Mouse (Mus musculus) C2C12 (cell line): ENCODE data around the gene Tnni2. TPM values are rescaled to one million over a fixed set of nuclear protein-coding genes. Genes with fewer than 3 reads are reported as not detected.
A peak's percentile ranks its signal among the peaks of the same experiment; 100 is the strongest.

Source experiments
- H3K27me3 ChIP-seq: one replicate; pipeline ENCODE4 v1.6.1; 2011; ENCODE audit not compliant: control insufficient read depth, insufficient read depth, insufficient read length
- H3K36me3 ChIP-seq: one replicate; pipeline ENCODE4 v1.6.1; 2011; ENCODE audit not compliant: control insufficient read depth, insufficient read depth
- H3K4me3 ChIP-seq: one replicate; pipeline ENCODE4 v1.5.1; 2011; ENCODE audit warnings: mild to moderate bottlenecking, control low read depth; ENCODE audit not compliant: poor library complexity, insufficient read depth, severe bottlenecking
- H3K79me2 ChIP-seq: one replicate; pipeline ENCODE4 v1.6.1; 2011; ENCODE audit not compliant: control insufficient read depth, insufficient read depth
- H3K79me3 ChIP-seq: one replicate; pipeline ENCODE4 v1.6.1; 2011; ENCODE audit warnings: low read depth, control low read depth
- H3ac ChIP-seq: one replicate; pipeline ENCODE3; 2011; ENCODE audit warnings: low read depth; ENCODE audit not compliant: control insufficient read depth, insufficient read length
- CEBPB ChIP-seq: IDR thresholded peaks from one replicate; pipeline ENCODE4 v1.6.1; 2011; ENCODE audit warnings: low read depth, mild to moderate bottlenecking, control low read depth, moderate library complexity
- CTCF ChIP-seq: IDR thresholded peaks from one replicate; pipeline ENCODE4 v1.5.1; 2011; ENCODE audit not compliant: control insufficient read depth, insufficient read depth, insufficient read length
- FOSL1 ChIP-seq: IDR thresholded peaks from one replicate; pipeline ENCODE4 v1.8.0; 2011; ENCODE audit warnings: mild to moderate bottlenecking, low read length; ENCODE audit not compliant: poor library complexity, insufficient read depth, severe bottlenecking
- MAX ChIP-seq: IDR thresholded peaks from one replicate; pipeline ENCODE4 v1.6.1; 2011; ENCODE audit warnings: mild to moderate bottlenecking, control low read depth
- MYOD1 ChIP-seq: IDR thresholded peaks from one replicate; pipeline ENCODE4 v1.6.1; 2011; ENCODE audit warnings: low read depth; ENCODE audit not compliant: control insufficient read depth, insufficient read length
- MYOG ChIP-seq: IDR thresholded peaks from one replicate; pipeline ENCODE4 v1.6.1; 2011; ENCODE audit not compliant: control insufficient read depth, insufficient read length; ENCODE audit errors: extremely low read depth
- USF1 ChIP-seq: IDR thresholded peaks from one replicate; pipeline ENCODE4 v1.6.1; 2011; ENCODE audit warnings: low read depth, mild to moderate bottlenecking, control low read depth, moderate library complexity
- long read RNA-seq, 2 experiments: library from polyadenylated mRNA; unstranded; transcript quantifications; one replicate each; pipeline ENCODE4 v2.0.0; 2019 to 2020
- polyA plus RNA-seq: library from polyadenylated mRNA; unstranded; fragments of >200 nt; fragmentation: generic; extraction: Trizol; gene quantifications from one replicate; pipeline ENCODE4 v1.2.1, GENCODE M21; 2012; ENCODE audit warnings: missing spikeins

Tnni2 gene
- 7.5 TPM for polyA plus RNA-seq
- long read RNA-seq, experiment 1, partial matches to known transcripts = 31 of 48 reads
- long read RNA-seq, experiment 1, other reads (novel, unspliced or antisense) = 16 of 48 reads
- long read RNA-seq, experiment 2 = 0 reads

GRCm38 (mm10) chr7:142441585-142441984, at the start of gene Tnni2:
Gene Tnni2, plus strand, starts transcription at chr7:142441808.
- Histone ChIP-seq H3K4me3 (no peak within 1 kb of the TSS), H3ac (no peak within 1 kb of the TSS), H3K36me3 (no peaks in the 10 kb centered on the region), H3K79me2 (no peaks in the 10 kb centered on the region), H3K27me3 (no peaks in the 10 kb centered on the region), H3K79me3 (no peaks in the 10 kb centered on the region)
- TF ChIP-seq FOSL1 = no peak
- TF ChIP-seq CEBPB = no peak
- no peak for TF ChIP-seq MYOD1
- TF ChIP-seq USF1 = no peak
- TF ChIP-seq MYOG = no peak
- TF ChIP-seq MAX = no peak
- TF ChIP-seq CTCF = no peak

DNA sequence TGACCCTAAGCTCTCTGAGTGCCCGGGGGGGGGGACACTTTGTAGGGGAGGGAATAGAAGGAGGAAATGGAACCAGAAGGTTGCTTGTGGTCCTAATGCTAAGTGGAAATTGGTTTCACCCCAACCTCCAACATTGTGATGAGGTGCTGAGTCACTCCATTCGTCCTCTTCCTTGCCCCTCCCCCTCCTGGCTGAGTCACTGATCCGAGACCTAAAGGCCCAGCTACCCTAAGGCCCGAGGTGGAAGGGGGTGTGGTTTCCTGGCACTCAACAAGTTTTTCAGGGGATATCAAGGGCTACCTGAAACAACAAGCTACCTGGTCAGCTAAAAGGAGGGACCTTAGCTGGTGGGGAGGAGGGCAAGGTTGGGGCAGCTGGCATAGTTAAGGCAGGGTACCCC, 48.4 kb upstream of the Tnni2 start:
- Histone ChIP-seq H3K79me3 (no peaks in the 10 kb centered on the region), H3K79me2 (no peaks in the 10 kb centered on the region), H3ac (no peak overlapping the region), H3K4me3 (no peak overlapping the region), H3K27me3 (no peaks in the 10 kb centered on the region), H3K36me3 (no peaks in the 10 kb centered on the region)
- TF ChIP-seq MYOD1 = no peak
- TF ChIP-seq FOSL1 = peak; percentile 73

- Histone ChIP-seq H3K79me3 (no peaks in the 10 kb centered on the region), H3K36me3 (no peaks in the 10 kb centered on the region)
These were observed 47.1 kb upstream of the Tnni2 start for GRCm38 (mm10) chr7:142394261-142395190.

DNA sequence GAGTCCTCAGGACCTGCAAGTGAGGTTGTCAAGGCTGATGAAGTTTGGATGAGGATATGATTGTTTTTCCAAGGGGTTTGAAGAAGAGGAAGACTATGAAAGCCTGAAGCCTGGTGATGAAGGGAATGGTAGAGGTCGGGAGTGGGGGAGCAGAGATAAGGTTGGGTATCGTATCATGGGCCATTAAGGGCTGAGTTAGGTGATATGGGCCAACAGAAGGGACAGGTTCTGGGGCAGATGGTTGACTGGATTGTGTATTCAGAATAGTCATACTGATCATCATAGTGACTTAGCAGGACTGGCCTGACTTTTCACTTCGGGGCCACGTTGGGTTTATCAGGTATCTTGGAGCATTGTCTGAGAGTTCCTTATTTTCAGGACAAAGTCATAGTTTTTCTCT, 46.1 kb upstream of the Tnni2 start:
- H3K36me3 ChIP-seq = no peaks in the 10 kb centered on the region
- H3K79me2 ChIP-seq = no peaks in the 10 kb centered on the region
- H3K79me3 ChIP-seq = no peaks in the 10 kb centered on the region
- H3ac ChIP-seq = no peak overlapping the region
- H3K4me3 ChIP-seq = no peak overlapping the region
- TF ChIP-seq MYOG = no peak
- no peak for TF ChIP-seq CTCF
- no peak for TF ChIP-seq MAX
- no peak for TF ChIP-seq MYOD1
- no peak for TF ChIP-seq USF1
- TF ChIP-seq FOSL1 = no peak
- no peak for TF ChIP-seq CEBPB
- no peaks in the 10 kb centered on the region for H3K27me3 ChIP-seq

More at GRCm38 (mm10) chr7:142394261-142395190, 47.1 kb upstream of the Tnni2 start:
- Histone ChIP-seq H3K79me2 (no peaks in the 10 kb centered on the region), H3K27me3 (no peaks in the 10 kb centered on the region), H3ac (no peak overlapping the region), H3K4me3 (no peak overlapping the region)
- no peak for TF ChIP-seq USF1
- TF ChIP-seq FOSL1 = no peak
- TF ChIP-seq CEBPB = no peak
- no peak for TF ChIP-seq MYOG

DNA sequence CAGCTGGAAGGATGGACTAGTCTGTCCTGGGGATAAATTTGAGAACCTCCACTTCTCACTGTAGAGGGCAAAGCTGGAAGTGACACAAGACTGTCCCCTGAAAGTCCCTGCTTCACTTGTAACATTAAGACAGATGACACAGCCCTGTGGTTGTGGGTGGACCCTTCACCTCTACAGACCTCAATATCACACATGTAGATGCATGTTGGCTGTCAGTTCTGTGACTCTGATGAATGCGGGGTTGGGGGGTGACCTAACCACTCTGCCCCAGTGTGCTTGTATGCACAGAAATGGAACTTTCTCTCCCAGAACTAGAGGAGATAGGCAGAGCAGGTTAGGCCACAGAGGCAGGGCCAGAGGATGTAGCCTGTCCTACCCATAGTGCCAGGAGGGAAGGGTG, 45.0 kb upstream of the Tnni2 start:
- no peaks in the 10 kb centered on the region for H3K79me3 ChIP-seq
- H3K79me2 ChIP-seq = no peaks in the 10 kb centered on the region
- no peak for TF ChIP-seq FOSL1
- no peak overlapping the region for H3ac ChIP-seq
- no peaks in the 10 kb centered on the region for H3K36me3 ChIP-seq
- no peak overlapping the region for H3K4me3 ChIP-seq
- H3K27me3 ChIP-seq = no peaks in the 10 kb centered on the region

DNA sequence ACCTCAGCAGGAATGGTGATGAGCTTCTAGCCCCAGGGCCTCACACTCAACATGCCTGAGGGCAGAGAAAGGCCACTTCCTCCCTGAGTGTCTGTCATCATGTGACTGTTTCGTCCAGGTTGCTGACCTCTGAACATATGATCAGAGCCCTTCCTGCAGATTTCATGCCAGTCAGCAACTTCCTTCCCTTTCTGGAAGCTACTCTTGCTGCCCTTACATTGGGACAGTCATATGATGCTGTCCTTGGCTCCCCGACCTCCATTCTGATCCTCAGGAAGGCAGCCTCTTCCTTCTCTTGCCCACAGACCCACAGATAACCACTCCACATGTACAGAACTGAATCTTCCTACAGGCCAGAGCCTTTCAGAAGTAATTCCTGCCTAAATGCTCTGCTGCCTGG, 43.6 kb upstream of the Tnni2 start:
- Histone ChIP-seq H3K79me3 (no peaks in the 10 kb centered on the region), H3ac (no peak overlapping the region), H3K79me2 (no peaks in the 10 kb centered on the region), H3K36me3 (no peaks in the 10 kb centered on the region), H3K4me3 (no peak overlapping the region), H3K27me3 (no peaks in the 10 kb centered on the region)
- TF ChIP-seq MAX (no peak), USF1 (no peak), CTCF (no peak), MYOG (no peak), CEBPB (no peak), FOSL1 (no peak), MYOD1 (no peak)
